Mouse (Mus musculus) heart, postnatal 10 days (tissue): Measurements from ENCODE around the gene BC005537. TPM values are rescaled to one million over a fixed set of nuclear protein-coding genes. Genes with fewer than 3 reads are reported as not detected.

Experiments
- DNase-seq, 2 experiments: peaks; one replicate each; pipeline ENCODE4 v3.0.0; 2021
- intact Hi-C: fragments of 180-260 bp; cut with DNase I; formaldehyde crosslinking; loops from one replicate; pipeline ENCODE4 v1.15.1; 2025
- total RNA-seq, 2 experiments: library from RNA; stranded (reverse); gene quantifications; 2 replicates each; pipeline ENCODE4 v1.2.3; 2021

The BC005537 gene
- total RNA-seq, 2 experiments from 2014 or later: 178 to 179 TPM

GRCm38 (mm10) chr13:24799378-24799777 lies 2.1 kb upstream of the BC005537 start:
- DNase-seq: peak in 1 of 2 experiments; percentile 26
- intact Hi-C loops: no loop called here

- peak; percentile 62 to 71 for DNase-seq
- intact Hi-C loops: loop anchor here (2.0 kb wide), 1 partner anchor 39 kb away; the partner anchor contains the start of gene Gmnn
Measured at GRCm38 (mm10) chr13:24799925-24800673, 1.4 kb upstream of the BC005537 start.

- peak; percentile 97 to 98 for DNase-seq
- intact Hi-C loops: loop anchor here (1.0 to 2.0 kb wide), 2 partner anchors 31 to 40 kb away; partner anchors contain the start of genes Acot13, Gmnn and Tdp2
Measured at GRCm38 (mm10) chr13:24800674-24801307, 666 bp upstream of the BC005537 start.

- peak; percentile 49 to 61 for DNase-seq
- intact Hi-C loops: no loop called here
Measured at GRCm38 (mm10) chr13:24802131-24802691, 754 bp downstream of the BC005537 start.

GRCm38 (mm10) chr13:24803196-24803595 lies 1.7 kb downstream of the BC005537 start:
- intact Hi-C loops: no loop called here
- DNase-seq: no peak

GRCm38 (mm10) chr13:24806079-24806478 lies 4.6 kb downstream of the BC005537 start:
- DNase-seq: peak in 1 of 2 experiments; percentile 29
- intact Hi-C loops: no loop called here

GRCm38 (mm10) chr13:24812521-24812920 lies 11.1 kb downstream of the BC005537 start:
- intact Hi-C loops: no loop called here
- DNase-seq: no peak

- intact Hi-C loops: no loop called here
- no peak for DNase-seq
Measured at GRCm38 (mm10) chr13:24814616-24815015, 13.2 kb downstream of the BC005537 start.

GRCm38 (mm10) chr13:24816125-24817092 lies 15.0 kb downstream of the BC005537 start:
- DNase-seq: peak in 1 of 2 experiments; percentile 15
- intact Hi-C loops: no loop called here

- intact Hi-C loops: no loop called here
- no peak for DNase-seq
Measured at GRCm38 (mm10) chr13:24819931-24820330, 18.5 kb downstream of the BC005537 start.

- intact Hi-C loops: no loop called here
- DNase-seq: no peak
Measured at GRCm38 (mm10) chr13:24822663-24823343, 21.3 kb downstream of the BC005537 start.

GRCm38 (mm10) chr13:24824647-24825046 lies 23.2 kb downstream of the BC005537 start:
- intact Hi-C loops: no loop called here
- DNase-seq: peak; percentile 57 to 59

GRCm38 (mm10) chr13:24825587-24825986 lies 24.1 kb downstream of the BC005537 start:
- intact Hi-C loops: no loop called here
- DNase-seq: peak; percentile 52 to 57

- intact Hi-C loops: no loop called here
- DNase-seq: no peak
Measured at GRCm38 (mm10) chr13:24826116-24826515, 24.7 kb downstream of the BC005537 start.

GRCm38 (mm10) chr13:24830756-24831352 lies 29.4 kb downstream of the BC005537 start:
- intact Hi-C loops: loop anchor here (1.0 kb wide), 1 partner anchor 30 kb away; the partner anchor contains the start of gene BC005537
- peak in 1 of 2 experiments; percentile 32 for DNase-seq

- intact Hi-C loops: loop anchor here (1.0 kb wide), 1 partner anchor 30 kb away; the partner anchor contains the start of gene BC005537
- DNase-seq: peak; percentile 95 to 96
Measured at GRCm38 (mm10) chr13:24831353-24832130, 30.1 kb downstream of the BC005537 start, which contains the start of the genes Acot13 and Tdp2. Gene Acot13 (minus strand): TSS chr13:24831540. Gene Tdp2 (plus strand): TSS chr13:24831679.

- intact Hi-C loops: no loop called here
- no peak for DNase-seq
Measured at GRCm38 (mm10) chr13:24832131-24832810, 30.8 kb downstream of the BC005537 start.

- intact Hi-C loops: no loop called here
- DNase-seq: no peak
Measured at GRCm38 (mm10) chr13:24832811-24833155, 31.3 kb downstream of the BC005537 start.
